Mouse (Mus musculus) cortical plate, adult 2 months (tissue): Measurements from ENCODE around the gene Mdk.

Experiments used
- CTCF ChIP-seq: fragments of 200-500 bp; IDR thresholded peaks from 2 replicates; pipeline ENCODE4 v1.5.1; 2011; ENCODE audit warnings: mild to moderate bottlenecking, control low read depth, low read length; ENCODE audit not compliant: insufficient read depth; ENCODE audit errors: extremely low read depth
- POLR2A ChIP-seq: fragments of 200-500 bp; IDR thresholded peaks from 2 replicates; pipeline ENCODE4 v1.6.1; 2011; ENCODE audit warnings: mild to moderate bottlenecking, low read length, control low read depth; ENCODE audit not compliant: insufficient read depth; ENCODE audit errors: extremely low read depth

DNA sequence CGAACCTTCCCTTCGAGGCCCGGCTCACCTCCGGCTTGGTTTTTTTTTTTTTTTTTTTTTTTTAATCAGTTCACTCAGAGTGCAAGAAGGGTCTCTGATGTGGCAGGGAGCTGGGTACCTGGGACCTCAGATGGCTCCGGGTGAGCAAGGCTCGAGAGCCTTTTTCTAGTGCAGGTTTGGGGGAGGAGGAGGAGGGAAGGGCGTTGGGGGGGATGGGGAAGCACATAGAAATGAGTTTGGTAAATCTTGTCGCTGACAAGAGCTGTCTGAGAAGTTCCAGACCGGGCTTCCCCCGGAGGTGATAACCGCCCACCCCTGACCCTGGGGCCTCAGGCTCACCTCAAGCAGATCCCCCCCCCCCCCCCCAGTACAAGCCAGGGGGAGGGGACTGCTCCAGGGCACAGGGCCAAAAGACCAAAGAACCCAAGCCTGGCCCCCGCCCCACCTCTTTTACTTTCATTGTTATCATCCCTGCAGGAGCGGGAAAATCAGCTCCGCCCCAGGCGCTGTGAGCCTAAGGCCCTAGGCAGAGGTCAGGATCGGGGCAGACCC, at the start of gene Mdk:
- TF ChIP-seq POLR2A = no peak
- no peak for TF ChIP-seq CTCF
